Mouse (Mus musculus) thymus, postnatal 0 days (tissue): Measurements from ENCODE around the gene Thtpa. TPM values are rescaled to one million over a fixed set of nuclear protein-coding genes. Genes with fewer than 3 reads are reported as not detected.

Experiments used
- DNase-seq: peaks from one replicate; pipeline ENCODE4 v3.0.0-alpha.2; 2015; ENCODE audit warnings: low spot score
- polyA plus RNA-seq: library from polyadenylated mRNA; unstranded; fragments of >200 nt; fragmentation: Nextera tagmentation; extraction: Ambion mirVana; gene quantifications from 2 replicates; pipeline ENCODE4 v1.2.1, GENCODE M21; 2015

Gene Thtpa
- polyA plus RNA-seq, 1 experiment from 2014 or later: 9.8 TPM

- DNase-seq: no peak
These were observed 16.9 kb upstream of the Thtpa start for GRCm38 (mm10) chr14:55077481-55078365.

DNA sequence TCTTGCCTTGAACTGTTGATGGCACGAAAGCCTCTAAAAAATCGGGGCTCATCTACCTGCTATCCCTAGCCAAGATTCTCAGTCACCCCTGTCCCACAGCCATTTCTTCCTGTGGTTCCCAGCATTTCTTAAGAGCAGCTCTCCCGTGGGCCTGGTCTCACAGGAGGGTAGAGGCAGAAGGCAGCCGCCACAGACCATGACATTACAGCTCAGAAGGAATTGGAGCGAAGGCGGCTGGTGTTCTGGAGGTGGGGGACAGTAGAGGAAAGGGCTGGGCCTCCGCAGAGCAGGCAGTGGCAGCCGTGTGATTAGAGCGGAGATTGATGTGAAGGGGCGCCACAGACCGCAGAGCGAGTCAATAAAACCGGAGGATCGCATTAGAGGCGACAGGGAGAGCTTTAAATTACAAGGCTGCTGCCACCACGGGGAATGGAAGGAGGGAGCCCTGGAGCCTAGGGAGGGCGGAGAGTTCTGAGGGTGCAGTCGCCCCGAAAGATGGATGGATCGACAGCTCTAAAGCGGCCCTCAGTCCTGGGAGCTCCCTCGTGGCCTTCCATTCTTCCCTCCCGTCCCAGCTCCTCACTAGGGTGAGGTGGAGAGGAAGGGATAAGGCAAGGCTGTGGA is 16.1 kb upstream of the Thtpa start:
- peak; percentile 7 for DNase-seq

DNA sequence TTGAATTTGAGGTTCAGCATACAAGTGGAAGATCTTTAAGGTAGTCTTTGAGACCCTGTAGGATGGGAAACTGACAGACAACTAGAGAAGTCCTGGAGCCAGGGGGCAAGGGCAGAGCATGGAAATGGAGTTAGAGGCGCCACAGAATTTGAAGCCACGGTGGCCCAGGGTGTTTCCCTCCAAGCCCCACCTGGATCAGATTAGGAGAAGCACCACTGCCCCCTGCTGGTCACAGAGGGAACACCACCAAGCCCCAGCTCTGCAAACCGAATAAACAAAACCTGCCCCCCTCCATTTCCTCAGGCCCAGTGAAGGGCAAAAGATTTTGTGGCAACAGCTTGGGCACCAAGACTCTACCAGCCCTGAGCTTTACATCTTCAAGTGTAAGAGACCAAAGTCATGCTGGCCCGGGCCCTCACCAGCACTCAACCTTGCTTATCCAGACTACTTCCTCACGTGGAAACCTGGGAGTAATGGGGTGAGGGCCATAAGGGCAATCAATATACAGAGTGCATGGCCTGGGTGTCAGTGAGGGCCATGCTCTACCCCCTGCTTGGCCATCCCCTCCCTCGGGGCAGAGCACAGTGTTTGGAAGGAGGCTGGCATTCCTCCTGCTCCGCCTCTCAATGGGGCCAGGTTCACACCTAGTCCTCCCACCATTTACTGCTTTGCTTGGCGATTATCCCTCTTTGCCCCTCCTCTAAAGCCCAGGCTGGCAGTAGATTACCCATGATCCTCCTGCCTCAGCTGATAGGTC is 15.2 kb upstream of the Thtpa start:
- DNase-seq: peak; percentile 83

DNA sequence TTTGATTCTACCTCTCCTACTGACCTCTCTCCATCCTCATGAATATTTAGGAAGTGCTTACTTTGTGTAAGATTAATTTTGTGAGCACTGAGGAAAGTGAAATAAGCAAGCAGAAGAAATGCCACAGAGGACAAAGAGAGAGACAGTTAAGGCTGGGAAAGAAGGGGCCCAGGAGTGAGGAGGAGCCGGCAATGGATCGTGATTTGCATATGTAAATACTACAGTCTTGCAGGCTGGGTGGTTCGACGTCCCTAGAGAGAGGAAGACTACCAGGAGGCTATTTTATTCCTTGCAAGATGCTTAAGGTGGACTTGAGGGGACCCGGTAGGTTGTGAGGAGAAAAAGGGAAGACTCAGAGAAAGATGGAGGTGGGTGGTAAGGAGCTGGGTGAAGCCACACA is 13.5 kb upstream of the Thtpa start:
- no peak for DNase-seq

- DNase-seq: no peak
These were observed 11.1 kb upstream of the Thtpa start for GRCm38 (mm10) chr14:55083481-55083880.

DNA sequence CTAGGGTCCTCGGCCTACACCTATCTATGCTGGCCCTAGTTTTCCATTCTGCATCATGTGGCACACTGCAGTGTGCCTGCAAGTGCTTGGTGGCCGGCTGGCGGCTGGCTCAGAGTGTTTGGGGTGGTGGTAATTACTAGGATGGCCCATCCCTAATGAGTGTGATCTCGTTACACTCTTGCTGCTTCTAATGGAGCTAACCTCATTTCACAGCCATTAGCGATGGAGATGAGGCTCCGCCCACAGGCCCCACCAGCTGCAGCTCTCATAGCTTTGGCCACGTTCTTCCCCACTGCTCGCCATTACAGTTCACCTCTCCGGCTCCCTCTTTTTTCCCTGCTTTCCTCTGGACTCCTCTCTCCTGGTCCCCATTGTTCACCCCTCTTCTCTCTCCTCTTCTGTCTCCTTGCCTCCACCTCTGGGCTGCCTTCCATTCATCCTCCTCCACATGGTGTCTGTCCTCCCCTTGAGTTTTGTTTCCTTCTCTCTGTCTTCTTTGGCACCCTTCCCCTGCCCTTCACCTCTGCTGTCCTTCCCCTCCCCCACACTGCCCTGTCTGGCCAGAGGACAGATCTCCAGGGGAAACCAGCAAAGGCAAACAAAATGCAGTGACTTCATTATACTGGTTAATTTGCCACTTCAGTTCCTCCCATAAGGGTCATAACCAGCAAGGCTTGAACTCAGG is 9.1 kb upstream of the Thtpa start:
- DNase-seq: no peak

GRCm38 (mm10) chr14:55086009-55086514 is 8.5 kb upstream of the Thtpa start:
- DNase-seq: no peak

DNA sequence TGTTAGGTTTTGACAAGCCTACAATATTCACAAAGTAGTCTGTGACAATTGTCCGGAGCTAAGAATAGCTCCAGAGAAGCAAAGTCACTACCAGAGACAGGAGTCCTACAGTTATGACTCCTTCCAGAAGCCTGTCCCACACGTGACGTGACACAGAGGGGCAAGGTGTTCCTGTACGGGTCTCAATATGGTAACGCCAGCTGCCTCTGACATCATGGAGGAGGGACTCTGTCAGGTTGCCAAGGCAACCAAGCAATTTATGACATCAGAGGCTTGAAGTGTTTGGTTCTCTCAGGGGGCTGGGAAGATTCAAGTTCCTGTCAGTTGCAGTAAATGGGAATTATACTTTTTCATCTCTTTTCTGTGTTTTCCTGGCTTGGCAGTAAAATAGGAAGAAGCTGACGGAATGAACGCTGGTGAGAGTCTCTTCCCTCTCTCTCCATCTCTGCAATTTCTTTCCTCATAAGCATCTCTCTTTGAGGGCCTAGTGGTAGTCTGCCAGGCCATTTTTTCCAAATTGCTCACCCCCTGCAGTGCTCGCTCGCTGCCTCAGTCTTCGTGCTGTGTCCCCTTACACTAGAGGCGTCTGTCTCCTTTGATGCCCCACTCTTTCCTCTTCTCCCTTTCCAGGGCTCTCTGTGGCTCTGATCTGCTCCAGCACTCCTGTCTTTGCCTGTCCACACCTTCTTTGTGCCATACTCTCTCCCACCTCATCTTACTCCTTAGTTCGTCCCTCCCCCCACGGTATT is 5.2 kb upstream of the Thtpa start:
- peak; percentile 41 for DNase-seq

DNA sequence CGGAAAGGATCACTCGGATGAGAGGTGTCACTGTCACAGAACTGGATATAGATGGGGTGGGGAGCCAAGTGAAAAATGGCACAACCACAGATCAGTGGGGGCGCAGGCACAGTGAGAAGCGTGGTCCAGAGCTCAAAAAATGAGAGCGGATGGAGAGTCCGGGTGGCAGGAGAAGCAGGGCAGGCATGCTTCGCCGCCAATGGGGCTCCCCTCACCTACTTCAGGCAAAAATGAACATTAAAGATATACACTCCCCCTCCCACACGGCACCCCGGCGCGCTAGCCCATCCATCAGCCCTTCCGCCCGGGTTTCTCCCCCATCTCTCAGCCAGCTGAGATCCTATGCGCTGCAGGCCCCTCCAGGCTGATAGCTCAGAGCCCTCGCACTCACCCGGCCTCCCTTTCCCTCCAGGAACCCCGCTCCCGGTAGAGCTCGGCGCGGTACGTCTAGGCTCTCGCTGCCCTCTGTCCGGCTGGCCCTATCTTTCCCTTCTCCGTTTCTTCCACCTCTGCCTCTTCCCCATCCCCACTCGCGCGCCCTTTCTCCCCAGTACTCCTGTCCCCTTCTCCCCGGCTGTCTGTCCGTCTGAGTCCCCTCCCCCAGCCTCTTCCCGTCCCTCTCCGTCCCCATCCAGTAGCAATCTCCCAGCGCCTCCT is 3.2 kb upstream of the Thtpa start:
- no peak for DNase-seq

DNA sequence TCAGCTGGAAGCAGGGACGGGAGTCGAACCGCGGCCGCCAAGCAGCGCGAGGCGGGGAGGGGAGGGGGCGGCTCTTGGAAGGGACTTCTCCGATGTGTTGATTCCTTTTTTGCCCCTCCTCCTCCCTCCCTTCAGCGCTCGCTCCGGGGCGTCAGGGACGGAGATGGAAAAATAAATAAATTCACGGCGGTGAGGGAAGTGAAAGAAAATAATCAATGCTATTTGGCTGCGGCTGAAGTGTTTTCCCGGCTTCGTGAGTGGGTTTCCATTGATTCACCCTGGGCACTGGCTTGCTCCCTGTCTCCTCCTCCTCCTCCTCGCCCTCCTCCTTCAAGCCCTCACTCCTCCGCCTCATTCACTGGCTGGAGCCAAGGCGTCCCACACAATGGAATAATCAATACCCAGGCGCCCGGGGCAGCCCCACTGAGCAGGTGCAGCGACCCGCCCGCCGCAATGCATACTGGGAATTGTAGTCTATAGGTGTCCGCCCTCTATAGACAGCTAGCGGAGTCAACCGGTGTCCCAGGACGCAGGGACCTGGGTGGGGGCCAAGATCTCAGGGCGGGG is 2.5 kb upstream of the Thtpa start, which contains the start of gene Zfhx2:
Gene Zfhx2 (minus strand): TSS at position 314 of the 567 bp plus-strand sequence.
- DNase-seq: peak; percentile 87

DNA sequence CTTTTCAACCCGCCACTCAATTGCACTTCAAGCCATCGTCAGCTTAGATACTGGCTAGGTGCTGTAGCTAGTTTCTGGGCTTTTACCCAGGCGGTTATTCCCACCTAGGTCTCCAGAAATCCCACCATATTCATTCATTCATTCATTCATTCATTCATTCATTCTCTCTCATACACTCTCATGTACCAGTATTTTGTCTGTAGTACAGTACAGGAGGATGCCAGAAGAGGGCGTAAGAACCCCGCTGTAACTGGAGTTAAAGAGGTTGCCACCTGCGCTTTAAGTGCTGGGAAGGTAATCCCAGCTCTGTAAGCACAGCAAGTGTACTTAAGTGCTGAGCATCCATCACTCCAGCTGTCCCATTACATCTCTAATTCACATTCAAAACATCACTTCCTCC is 657 bp upstream of the Thtpa start:
- peak; percentile 19 for DNase-seq

- DNase-seq: no peak
These were observed 679 bp downstream of the Thtpa start for GRCm38 (mm10) chr14:55095263-55095662.

GRCm38 (mm10) chr14:55095671-55096070 is 1.1 kb downstream of the Thtpa start:
- no peak for DNase-seq

DNA sequence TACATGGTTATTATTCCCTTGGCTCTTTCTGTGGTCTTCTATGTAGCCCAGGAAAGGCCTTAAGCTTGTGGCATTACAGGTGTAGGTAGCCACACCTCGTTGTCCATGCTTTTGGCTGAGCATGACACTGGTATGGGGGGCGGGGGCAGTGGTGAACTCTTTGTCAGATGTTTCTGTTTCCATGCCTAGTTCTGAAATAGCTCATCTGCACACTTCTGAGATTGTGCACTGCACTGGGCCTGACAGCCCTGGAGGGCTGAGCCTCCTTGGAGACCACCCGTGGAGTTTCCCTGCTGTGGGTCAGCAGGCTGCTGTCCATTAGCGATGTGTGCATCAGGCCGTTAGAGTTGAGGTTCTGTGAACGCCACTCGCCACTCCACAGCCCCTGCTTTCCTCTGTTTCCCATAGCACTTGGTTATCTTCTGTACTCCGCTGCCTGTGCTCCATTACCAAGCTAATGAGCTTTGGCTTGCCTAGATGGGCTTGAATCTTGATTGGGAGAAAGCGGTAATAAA is 2.0 kb downstream of the Thtpa start:
- DNase-seq: no peak

GRCm38 (mm10) chr14:55097646-55098045 is 3.1 kb downstream of the Thtpa start:
- DNase-seq: no peak

GRCm38 (mm10) chr14:55098067-55098466 is 3.5 kb downstream of the Thtpa start:
- DNase-seq: peak; percentile 75

- peak; percentile 58 for DNase-seq
These were observed 7.0 kb downstream of the Thtpa start for GRCm38 (mm10) chr14:55101592-55101991.

- DNase-seq: no peak
These were observed 7.7 kb downstream of the Thtpa start for GRCm38 (mm10) chr14:55102253-55102785.

DNA sequence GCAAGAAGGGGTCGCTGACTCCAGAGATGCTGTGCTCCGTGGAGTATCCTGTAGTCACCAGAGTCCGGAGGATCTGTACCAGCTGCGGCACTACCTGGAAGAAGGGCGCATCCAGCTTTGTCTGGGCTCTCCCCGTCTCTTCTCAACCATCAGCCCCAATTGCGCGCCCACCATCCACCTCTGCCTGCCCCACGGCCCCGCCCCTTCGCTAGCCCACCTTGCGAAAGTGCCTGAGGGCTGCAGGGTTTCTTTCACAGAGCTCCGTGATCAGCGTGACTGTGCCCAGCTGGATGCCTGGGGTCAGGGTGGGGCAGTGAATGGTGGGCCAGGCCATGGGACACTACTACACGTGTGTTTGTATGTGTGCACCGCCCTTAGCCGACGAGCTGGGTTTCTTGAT is 9.8 kb downstream of the Thtpa start:
- DNase-seq: no peak
